Mouse (Mus musculus) MEL (cell line): ENCODE data around the gene Pla2g3. TPM values are rescaled to one million over a fixed set of nuclear protein-coding genes. Genes with fewer than 3 reads are reported as not detected.

Experiments used
- DNase-seq: peaks from one replicate; pipeline ENCODE4 v3.0.0; 2011; ENCODE audit warnings: low read depth, low spot score
- H3K27ac ChIP-seq: 2 replicates; pipeline ENCODE4 v1.5.1; 2012; ENCODE audit warnings: low read depth, mild to moderate bottlenecking, control low read depth, low read length, moderate library complexity; ENCODE audit not compliant: control insufficient read depth
- H3K27me3 ChIP-seq, 2 experiments: fragments of 150-350 bp in 1 of 2; sonication (generic) in 1 of 2; 2 replicates each; pipeline ENCODE4 v1.6.1; 2012; ENCODE audit warnings: low read length in 2 of 2, mild to moderate bottlenecking in 2 of 2, improper control_type of control experiment in 1 of 2, moderate library complexity in 1 of 2; ENCODE audit not compliant: insufficient read depth in 2 of 2, control insufficient read depth in 1 of 2
- H3K36me3 ChIP-seq, 2 experiments: 2 replicates each; pipeline ENCODE4 v1.6.1; 2012 to 2014; ENCODE audit warnings: low read length in 2 of 2, improper control_type of control experiment in 1 of 2, inconsistent platforms in 1 of 2, mild to moderate bottlenecking in 1 of 2; ENCODE audit not compliant: insufficient read depth in 2 of 2, control insufficient read depth in 1 of 2
- H3K4me1 ChIP-seq, 2 experiments: fragments of 150-350 bp in 1 of 2; sonication (generic) in 1 of 2; 2 replicates each; pipeline ENCODE4 v1.6.1; 2012; ENCODE audit warnings: low read length in 2 of 2, improper control_type of control experiment in 1 of 2, mild to moderate bottlenecking in 1 of 2; ENCODE audit not compliant: insufficient read depth in 2 of 2, control insufficient read depth in 1 of 2
- H3K4me3 ChIP-seq, 2 experiments: fragments of 150-350 bp in 1 of 2; sonication (generic) in 1 of 2; 2 replicates each; pipeline ENCODE4 v1.5.1; 2012; ENCODE audit warnings: low read depth in 2 of 2, low read length in 2 of 2, mild to moderate bottlenecking in 2 of 2, moderate library complexity in 2 of 2, control low read depth in 1 of 2, improper control_type of control experiment in 1 of 2; ENCODE audit not compliant: control insufficient read depth in 1 of 2, insufficient read depth in 1 of 2
- H3K79me2 ChIP-seq: 2 replicates; pipeline ENCODE4 v1.6.1; 2012; ENCODE audit warnings: mild to moderate bottlenecking, low read length, moderate library complexity; ENCODE audit not compliant: control insufficient read depth, poor library complexity, insufficient read depth
- H3K9ac ChIP-seq: 2 replicates; pipeline ENCODE4 v1.6.1; 2012; ENCODE audit warnings: low read depth, mild to moderate bottlenecking, control low read depth, low read length, moderate library complexity; ENCODE audit not compliant: control insufficient read depth, poor library complexity, severe bottlenecking
- H3K9me3 ChIP-seq: fragments of 150-350 bp; sonication (generic); replicated peaks from 2 replicates; pipeline ENCODE4 v1.6.1; 2012; ENCODE audit warnings: mild to moderate bottlenecking, low read length, improper control_type of control experiment, moderate library complexity; ENCODE audit not compliant: insufficient read depth
- CHD1 ChIP-seq: IDR thresholded peaks from 2 replicates; pipeline ENCODE4 v1.6.1; 2012; ENCODE audit warnings: low read depth, mild to moderate bottlenecking, inconsistent platforms, low read length, improper control_type of control experiment
- CTCF ChIP-seq, 3 experiments: IDR thresholded peaks in 2 of 3; conservative IDR thresholded peaks in 1 of 3; 2 replicates each; pipeline ENCODE4 v1.5.1; 2011 to 2012; ENCODE audit warnings: low read length in 3 of 3, low read depth in 2 of 3, mild to moderate bottlenecking in 2 of 3, improper control_type of control experiment in 1 of 3, inconsistent platforms in 1 of 3, mixed read lengths in 1 of 3, moderate library complexity in 1 of 3; ENCODE audit not compliant: control insufficient read depth in 1 of 3, insufficient read depth in 1 of 3, poor library complexity in 1 of 3, severe bottlenecking in 1 of 3
- ETS1 ChIP-seq: IDR thresholded peaks from 2 replicates; pipeline ENCODE4 v1.6.1; 2012; ENCODE audit warnings: low read depth, mild to moderate bottlenecking, inconsistent platforms, low read length, improper control_type of control experiment, moderate library complexity
- HCFC1 ChIP-seq: IDR thresholded peaks from 2 replicates; pipeline ENCODE4 v1.6.1; 2012; ENCODE audit warnings: low read depth, mild to moderate bottlenecking, inconsistent platforms, low read length, improper control_type of control experiment, moderate library complexity
- NRF1 ChIP-seq: IDR thresholded peaks from 2 replicates; pipeline ENCODE4 v1.6.1; 2014; ENCODE audit warnings: low read depth, mild to moderate bottlenecking, inconsistent platforms, low read length, improper control_type of control experiment, moderate library complexity; ENCODE audit not compliant: poor library complexity, insufficient read depth, severe bottlenecking
- UBTF ChIP-seq: IDR thresholded peaks from 2 replicates; pipeline ENCODE4 v1.6.1; 2012; ENCODE audit warnings: low read depth, mild to moderate bottlenecking, inconsistent platforms, low read length, improper control_type of control experiment, moderate library complexity, borderline replicate concordance; ENCODE audit not compliant: insufficient read depth
- polyA plus RNA-seq, 2 experiments: library from polyadenylated mRNA; stranded (reverse) in 1 of 2; unstranded in 1 of 2; fragments of >175 nt in 1 of 2; fragments of >200 nt in 1 of 2; gene quantifications; 2 replicates each; pipeline versions ENCODE4 v1.2.1 to v1.2.4; 2012; ENCODE audit warnings: low replicate concordance in 2 of 2, low read depth in 1 of 2; ENCODE audit not compliant: insufficient read length in 2 of 2, insufficient read depth in 1 of 2, missing spikeins in 1 of 2
- total RNA-seq: library from RNA; depleted of rRNA; stranded (reverse); fragments of 300-350 nt; gene quantifications from 2 replicates; pipeline ENCODE4 v1.2.3, GENCODE M21; 2012; rRNA removed

Pla2g3 gene
- total and polyA plus RNA-seq, 3 experiments = 0.15 to 0.39 TPM; not detected in 1

- no peak for DNase-seq
- H3K27me3 ChIP-seq = peaks cover 0 to 2% of the 10 kb centered on the region in 2 experiments; a peak in 1 of 4 replicates
- TF ChIP-seq CHD1 (no peak), NRF1 (no peak), UBTF (no peak), CTCF (IDR thresholded peaks at IDR 0.05 in 2 of 3, conservative IDR thresholded peaks at IDR 0.05 in 1 of 3; ENCODE audit: control insufficient read depth in 1 of 3, insufficient read depth in 1 of 3, low read depth in 2 of 3, low read length in 3 of 3, poor library complexity in 1 of 3, severe bottlenecking in 1 of 3) (no peak), ETS1 (no peak), HCFC1 (no peak)
- TF ChIP-seq, all 39 proteins: peak for 0
- Histone ChIP-seq H3K4me3 (no peak overlapping the region), H3K79me2 (no peaks in the 10 kb centered on the region), H3K4me1 (peaks cover 2 to 10% of the 10 kb centered on the region in 2 experiments; a peak in 3 of 4 replicates), H3K9ac (no peak overlapping the region), H3K9me3 (no peaks in the 10 kb centered on the region), H3K36me3 (no peaks in the 10 kb centered on the region), H3K27ac (no peak overlapping the region)
Measured at GRCm38 (mm10) chr11:3548564-3549295, 60.6 kb downstream of the Pla2g3 start.

Other genes with a start within 250 kb of the Pla2g3 start
- gene Drg1, start 221.9 kb upstream of the Pla2g3 start, total RNA-seq = 204 and 212 TPM in 2 replicates
- 1,000 to 10,000 TPM in 1 of 2 experiments, 100 to 1,000 TPM in 1; 161 to 1,664 TPM for gene Drg1, start 221.9 kb upstream of the Pla2g3 start, polyA plus RNA-seq
- 52.0 and 63.1 TPM in 2 replicates for gene Patz1, start 199.4 kb upstream of the Pla2g3 start, total RNA-seq
- 10 to 100 TPM in 1 of 2 experiments, not detected in 1; 63.5 TPM for gene Patz1, start 199.4 kb upstream of the Pla2g3 start, polyA plus RNA-seq
- 0.88 and 1.7 TPM in 2 replicates for gene Pik3ip1, start 157.9 kb upstream of the Pla2g3 start, total RNA-seq
- gene Pik3ip1, start 157.9 kb upstream of the Pla2g3 start, polyA plus RNA-seq = 1 to 10 TPM in 1 of 2 experiments, not detected in 1; 2.7 TPM
- gene Limk2, start 79.1 kb upstream of the Pla2g3 start, total RNA-seq = 19.6 and 21.9 TPM in 2 replicates
- gene Limk2, start 79.1 kb upstream of the Pla2g3 start, polyA plus RNA-seq = 10 to 100 TPM in 1 of 2 experiments, not detected in 1; 29.1 TPM
- gene Rnf185, start 35.9 kb upstream of the Pla2g3 start, total RNA-seq = 9.5 and 9.9 TPM in 2 replicates
- 10 to 100 TPM in 1 of 2 experiments, not detected in 1; 13.8 TPM for gene Rnf185, start 35.9 kb upstream of the Pla2g3 start, polyA plus RNA-seq
- 0.23 TPM in 2 replicates for gene Inpp5j, start 16.5 kb downstream of the Pla2g3 start, total RNA-seq
- 1 to 10 TPM in 1 of 2 experiments, not detected in 1; 2.9 TPM for gene Inpp5j, start 16.5 kb downstream of the Pla2g3 start, polyA plus RNA-seq
- 28.7 and 29.5 TPM in 2 replicates for gene Selenom, start 26.4 kb downstream of the Pla2g3 start, total RNA-seq
- gene Selenom, start 26.4 kb downstream of the Pla2g3 start, polyA plus RNA-seq = 10 to 100 TPM in 1 of 2 experiments, not detected in 1; 35.4 TPM
- 203 and 204 TPM in 2 replicates for gene Smtn, start 52.3 kb downstream of the Pla2g3 start, total RNA-seq
- gene Smtn, start 52.3 kb downstream of the Pla2g3 start, polyA plus RNA-seq = 100 to 1,000 TPM in 1 of 2 experiments, not detected in 1; 370 TPM
- 12.8 and 14.7 TPM in 2 replicates for gene Morc2a, start 160.9 kb downstream of the Pla2g3 start, total RNA-seq
- gene Morc2a, start 160.9 kb downstream of the Pla2g3 start, polyA plus RNA-seq = 10 to 100 TPM; 23.4 to 25.6 TPM